Mouse (Mus musculus) ovary, adult 18-20 months (tissue): ENCODE data around the gene Gstp1.
"Not testable (repeated sequence)": the region's sequence is repeated elsewhere in the genome, so short reads cannot be mapped to it uniquely, and the experiment has no call there.

Experiments used
- DNase-seq: peaks from one replicate; pipeline ENCODE4 v3.0.0; 2022; ENCODE audit warnings: low spot score, mixed read lengths

Gstp1 gene

DNA sequence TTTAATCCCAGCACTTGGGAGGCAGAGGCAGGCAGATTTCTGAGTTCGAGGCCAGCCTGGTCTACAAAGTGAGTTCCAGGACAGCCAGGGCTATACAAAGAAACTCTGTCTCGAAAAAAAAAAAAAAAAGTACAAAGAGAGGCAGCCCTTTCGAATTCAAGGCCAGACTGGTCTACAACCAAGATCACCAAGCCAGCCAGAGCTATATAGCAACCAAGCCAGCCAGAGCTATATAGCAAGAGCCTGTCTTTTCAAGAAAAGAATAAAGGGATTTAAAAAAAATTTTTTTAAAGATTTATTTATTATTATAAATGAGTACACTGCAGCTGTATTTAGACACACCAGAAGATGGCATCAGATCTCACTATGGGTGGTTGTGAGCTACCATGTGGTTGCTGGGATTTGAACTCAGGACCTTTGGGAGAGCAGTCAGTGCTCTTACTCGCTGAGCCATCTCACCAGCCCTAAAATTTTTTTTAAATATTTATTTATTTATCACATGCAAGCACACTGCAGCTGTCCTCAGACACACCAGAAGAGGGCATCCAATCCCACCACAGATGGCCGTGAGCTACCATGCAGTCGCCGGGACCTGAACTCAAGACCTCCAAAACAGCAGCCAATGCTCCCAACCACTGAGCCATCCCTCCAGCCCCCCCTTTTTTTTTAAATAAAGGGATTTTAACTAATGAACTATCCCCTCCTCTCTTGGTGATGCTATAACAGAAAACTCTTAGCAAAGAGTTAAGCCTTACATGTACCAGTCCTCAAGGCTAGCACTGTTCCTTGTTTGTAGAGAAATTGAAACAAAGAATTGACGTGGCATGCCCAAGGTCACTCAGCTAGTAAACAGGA is 22.5 kb upstream of the Gstp1 start:
- DNase-seq = not testable (repeated sequence)

DNA sequence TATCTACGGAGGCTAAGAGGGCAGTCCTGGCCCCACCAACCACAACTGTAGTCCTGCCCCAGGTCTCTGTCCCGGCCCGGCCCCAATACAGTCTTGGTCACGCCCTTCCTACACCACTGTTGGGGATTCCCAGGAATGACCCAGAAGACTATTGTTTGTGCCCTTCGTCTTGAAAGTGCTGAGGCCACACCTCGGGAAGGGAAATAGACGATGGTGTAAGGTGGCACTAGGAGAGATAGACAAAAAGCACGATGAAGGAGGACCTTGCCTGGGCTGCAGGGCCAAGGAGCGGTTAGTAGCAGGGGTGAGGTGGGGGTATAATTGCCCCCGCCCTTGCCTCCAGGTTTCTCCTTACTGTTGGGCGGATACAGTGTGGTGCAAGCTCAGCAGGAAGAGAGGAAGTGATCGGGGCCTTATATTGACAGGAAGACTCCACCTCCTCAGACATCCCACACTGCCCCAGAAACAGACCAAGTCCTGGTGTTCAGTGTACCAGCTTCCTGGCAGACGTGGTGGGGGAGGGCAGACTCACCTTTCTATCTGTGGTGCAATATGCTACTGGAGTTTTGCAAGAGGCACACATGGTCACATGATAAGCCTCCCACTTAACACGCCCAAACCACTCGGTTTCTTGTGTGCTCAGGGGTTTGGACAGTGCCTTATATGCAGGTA is 21.4 kb upstream of the Gstp1 start, which contains the start of gene Gstp3:
TSS of gene Gstp3 (minus strand) at position 501 of the 672 bp plus-strand sequence.
- no peak for DNase-seq

DNA sequence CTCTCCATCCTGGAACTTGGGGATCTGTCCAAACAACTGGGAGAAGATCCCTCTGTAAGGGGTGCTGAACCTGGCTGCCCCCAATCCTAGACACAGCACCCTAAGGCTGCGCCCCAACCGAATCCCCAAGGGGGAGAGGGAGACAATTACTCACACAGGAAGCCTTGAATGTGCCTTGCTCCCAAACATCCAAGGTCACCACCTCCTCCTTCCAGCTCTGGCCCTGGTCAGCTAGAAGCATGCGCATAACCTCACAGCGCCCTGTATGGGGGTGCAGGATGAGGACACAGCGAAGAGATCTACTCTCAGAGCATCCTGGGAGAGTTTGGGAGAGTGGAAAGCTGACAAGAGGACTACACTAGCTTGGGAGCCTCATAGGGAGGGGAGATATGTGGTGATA is 20.8 kb upstream of the Gstp1 start:
- peak; percentile 60 for DNase-seq

DNA sequence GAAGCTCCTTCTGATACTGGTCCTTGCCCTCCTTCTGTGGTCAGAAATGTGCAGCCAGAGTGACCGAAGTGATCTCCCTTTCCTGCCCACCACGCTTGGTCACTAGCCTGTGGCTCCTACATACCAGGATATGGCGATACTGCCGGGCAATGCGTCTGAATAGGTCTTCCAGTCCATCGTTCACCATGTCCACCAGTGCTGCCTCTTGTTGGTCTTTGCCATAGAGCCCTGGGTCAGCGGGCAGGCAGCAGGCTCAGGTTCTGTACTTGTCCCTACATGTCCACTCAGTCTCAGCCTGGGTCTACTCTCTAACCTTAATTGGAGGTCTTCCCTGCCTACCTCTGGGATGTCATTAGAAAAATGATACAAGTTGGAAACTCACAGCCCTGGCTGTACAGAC is 20.2 kb upstream of the Gstp1 start:
- no peak for DNase-seq

DNA sequence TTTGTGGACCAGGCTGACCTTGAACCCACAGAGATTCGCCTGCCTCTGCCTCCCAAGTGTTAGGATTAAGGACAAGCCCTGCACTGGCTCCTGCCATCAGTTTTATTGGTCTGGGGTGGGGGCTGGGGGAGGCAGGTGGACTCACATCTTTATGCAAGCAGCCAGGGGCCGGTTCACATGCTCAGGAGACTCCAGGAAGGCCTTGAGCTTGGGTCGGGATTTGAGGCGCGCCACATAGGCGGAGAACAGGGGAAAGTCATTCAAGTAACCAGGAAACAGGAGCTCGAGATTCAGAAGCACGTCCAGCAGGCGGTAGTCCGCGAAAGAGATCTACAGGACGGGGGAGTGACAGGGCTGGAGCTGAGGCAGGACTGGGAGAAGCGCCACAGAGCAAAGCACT is 19.6 kb upstream of the Gstp1 start:
- no peak for DNase-seq

DNA sequence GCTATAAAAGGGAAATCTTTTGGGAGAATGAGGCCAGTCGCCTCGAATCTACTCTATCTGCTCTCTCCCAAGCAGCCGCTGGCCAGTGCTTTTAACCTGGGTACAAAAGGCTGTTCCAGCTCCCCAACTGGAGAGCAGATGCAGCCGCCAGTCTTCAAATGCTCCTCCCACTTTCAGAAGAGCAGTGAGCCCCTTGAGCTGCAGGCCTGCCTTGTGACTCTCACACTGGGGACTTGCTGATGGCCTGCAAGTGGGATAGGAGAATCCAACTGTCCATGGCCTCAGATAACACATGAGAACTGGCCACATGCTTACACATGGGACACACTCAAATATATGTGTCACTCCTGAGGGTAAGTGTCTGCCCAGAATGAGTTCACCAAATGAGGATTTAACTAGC is 18.9 kb upstream of the Gstp1 start:
- no peak for DNase-seq

DNA sequence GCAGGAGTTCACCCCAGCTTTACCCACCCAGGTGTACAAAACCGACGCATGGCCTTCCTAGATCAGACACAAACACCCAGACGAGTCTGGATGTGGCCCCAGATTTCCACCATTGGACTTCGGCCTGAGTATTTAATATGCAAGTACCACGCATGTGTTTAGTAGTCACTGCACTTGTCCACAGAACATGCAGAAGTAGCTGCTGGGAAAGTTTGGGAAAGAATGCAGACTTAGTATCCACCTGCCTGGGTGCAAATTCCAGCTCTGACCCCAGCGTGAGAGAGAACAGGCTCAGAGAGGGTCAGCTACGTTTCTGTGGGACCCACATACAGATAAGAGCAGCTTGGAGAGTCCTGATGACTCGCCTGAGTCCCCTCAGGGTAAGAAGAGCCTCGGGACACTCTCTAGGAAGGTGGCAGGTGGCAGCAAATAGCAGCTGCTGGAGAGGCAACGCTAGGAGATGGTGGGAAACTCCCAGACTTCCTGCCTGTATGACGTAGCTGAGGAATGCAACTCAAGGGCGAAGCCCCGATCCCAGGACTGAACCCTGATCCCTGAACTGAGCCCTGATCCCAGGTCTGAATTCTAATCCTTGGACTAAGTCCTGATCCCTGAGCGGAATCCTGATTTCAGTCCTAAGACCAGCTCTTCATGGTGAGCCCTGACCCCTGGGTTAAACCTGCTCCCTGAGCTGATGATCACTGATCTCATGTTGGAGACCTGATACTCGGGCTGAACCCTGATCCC is 18.3 kb upstream of the Gstp1 start:
- no peak for DNase-seq

DNA sequence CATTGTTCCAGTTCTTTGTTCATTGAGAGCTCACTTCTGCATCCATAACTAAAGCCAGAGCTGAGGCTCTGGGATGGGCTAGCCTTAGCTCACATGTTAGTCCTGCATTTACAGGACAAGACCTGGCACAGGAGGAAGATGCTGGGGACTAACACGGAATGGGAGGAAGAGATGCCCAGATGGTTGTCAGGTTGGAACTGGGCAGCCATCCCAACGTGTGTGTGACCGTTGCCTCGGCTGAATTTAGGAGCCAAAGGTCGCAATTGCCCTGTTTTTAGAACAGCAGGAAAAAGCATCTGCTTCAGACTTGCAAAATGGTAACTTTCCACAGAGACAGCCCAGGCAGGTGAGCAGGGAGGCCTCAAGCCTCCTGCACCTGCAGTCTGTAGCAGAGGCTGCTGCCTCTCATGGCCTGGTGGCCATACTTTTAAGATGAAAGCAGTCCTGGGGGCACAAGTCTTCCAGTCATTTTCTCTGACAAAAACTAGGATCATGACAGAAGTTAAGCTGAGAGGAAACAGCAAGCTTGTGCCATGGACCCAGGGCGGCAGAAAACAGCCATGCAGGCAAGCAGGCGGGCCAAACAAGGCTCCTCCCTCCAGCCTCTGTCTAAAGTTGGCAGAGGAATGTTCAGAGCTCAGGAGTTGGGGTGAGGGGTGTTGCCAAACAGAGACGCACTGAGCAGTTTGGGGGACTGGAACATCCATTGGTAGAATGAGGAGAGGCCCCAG is 17.6 kb upstream of the Gstp1 start:
- no peak for DNase-seq

DNA sequence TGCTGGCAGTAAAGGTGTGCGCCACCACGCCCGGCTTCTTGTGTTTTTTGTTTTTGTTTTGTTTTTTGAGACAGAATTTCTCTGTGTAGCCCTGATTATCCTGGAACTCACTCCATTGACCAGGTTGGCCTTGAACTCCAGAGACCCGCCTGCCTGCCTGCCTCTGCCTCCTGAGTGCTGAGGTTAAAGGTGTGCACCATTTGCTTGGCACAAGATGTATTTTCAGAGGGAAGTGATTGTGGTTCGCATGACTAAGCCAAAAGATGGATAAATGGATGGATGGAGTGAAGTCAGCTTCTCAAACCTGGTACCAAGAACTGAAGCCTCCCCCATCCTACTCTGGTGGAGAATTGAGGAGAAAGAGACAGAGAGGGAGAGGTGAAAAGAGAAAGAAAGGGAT is 16.8 kb upstream of the Gstp1 start:
- no peak for DNase-seq

DNA sequence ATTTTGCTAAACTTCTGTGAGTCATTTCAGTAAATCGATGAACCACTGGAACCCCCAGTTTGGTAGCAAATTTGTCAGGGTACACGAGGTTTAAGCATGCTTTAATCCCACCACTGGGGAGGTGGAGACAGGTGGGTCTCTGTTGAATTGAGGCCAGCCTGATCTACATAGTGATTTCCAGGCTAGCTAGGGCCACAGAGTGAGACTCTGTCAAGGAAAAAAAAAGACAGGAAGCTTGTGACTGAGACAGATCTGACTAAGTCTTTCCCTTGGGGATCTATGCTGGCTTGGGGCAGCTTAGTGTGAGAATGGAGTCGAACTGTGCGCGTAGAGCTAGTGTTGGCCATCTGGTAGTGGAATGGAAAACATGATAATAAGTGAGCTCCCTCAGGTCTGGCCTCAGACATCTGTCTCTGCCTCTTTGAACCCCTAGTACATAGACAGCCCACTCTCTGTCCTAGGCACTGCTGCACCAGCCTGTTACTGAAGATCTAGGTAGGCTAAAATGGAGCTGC is 14.8 kb upstream of the Gstp1 start:
- DNase-seq = no peak

DNA sequence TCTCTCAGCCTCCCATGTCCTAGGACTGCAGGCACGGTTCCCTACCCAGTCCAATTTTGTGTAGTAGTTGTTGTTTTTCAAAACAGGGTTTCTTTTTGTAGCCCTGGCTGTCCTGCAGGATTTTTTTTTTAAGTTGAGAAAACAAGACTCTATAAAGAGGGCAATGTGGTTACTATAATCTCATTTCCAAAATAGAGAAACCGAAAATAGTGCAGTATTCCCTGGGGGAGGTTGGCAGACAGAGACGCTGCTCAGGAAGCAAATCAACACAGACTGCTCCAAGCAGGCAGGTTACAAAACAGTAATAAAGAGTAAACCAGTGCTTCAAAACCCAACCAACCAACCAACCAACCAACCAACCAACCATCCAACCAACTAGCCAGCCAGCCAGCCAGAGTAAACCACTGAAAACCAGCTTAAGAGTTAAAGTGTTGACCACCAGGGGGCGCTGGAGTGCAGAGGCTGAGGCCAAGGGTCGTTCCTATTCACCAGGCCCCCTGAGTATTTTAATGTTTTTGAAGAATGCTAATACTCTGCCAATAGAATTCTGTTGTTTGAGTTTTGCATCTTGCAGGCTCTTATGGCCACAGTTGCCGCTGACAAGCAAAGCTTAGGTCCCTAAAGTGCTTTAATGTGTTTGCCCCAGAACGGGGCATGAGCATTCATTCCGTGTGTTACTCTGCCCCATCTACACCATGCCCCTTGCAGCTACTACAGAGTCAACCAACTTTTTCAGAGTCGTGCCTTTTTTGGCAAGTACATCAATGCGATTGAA is 14.1 kb upstream of the Gstp1 start:
- DNase-seq = no peak

DNA sequence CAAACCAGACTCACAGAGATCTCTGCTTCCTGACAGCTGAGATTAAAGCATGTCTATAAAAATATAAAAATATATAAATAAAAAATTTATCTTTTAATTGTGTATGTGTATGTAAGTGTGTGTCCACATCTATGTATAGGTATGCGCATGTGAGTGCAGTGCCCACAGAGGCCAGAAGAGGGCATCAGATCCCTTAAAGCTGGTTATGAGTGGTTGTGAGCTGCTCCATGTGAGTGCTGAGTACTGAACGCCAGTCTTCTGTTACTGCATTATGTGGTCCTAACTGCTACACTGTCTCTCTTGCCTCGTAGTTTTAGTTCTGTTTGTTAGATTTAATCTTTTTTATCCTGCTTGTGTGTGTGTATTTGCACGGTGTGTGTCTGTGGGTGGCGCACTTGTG is 13.2 kb upstream of the Gstp1 start:
- no peak for DNase-seq

DNA sequence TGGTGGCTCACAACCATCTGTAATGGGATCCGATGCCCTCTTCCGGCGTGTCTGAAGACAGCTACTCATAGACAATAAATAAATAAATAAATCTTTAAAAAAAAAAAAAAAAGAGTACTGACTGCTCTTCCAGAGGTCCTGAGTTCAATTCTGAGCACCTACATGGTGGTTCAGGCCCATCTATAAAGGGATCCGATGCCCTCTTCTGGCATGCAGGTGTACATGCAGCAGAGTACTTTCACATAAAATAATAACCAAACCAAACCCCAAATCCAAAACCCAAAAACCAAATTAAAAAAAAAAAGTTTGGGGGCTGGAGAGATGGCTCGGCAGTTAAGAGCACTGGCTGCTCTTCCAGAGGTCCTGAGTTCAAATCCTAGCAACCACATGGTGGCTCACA is 11.3 kb upstream of the Gstp1 start:
- DNase-seq = not testable (repeated sequence)

DNA sequence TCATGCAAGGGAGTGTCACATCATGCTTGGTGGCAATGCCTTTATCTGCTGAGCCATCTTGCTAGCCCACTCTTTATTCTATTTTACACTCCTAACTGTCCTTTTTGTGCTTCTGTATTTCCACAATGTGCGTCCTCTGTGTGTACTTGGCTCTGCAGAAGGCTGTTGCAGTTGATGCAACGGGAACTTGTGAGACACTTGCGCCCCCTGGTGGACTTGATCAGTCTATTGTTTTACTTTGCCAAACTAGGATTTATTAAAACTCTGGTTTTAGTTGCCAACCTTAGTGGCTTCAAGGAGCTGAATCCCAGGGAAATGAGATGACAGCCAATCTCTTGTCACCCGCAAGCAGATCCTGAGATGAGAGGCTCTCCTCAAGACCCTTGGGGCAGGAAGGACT is 10.1 kb upstream of the Gstp1 start:
- DNase-seq = peak; percentile 51

DNA sequence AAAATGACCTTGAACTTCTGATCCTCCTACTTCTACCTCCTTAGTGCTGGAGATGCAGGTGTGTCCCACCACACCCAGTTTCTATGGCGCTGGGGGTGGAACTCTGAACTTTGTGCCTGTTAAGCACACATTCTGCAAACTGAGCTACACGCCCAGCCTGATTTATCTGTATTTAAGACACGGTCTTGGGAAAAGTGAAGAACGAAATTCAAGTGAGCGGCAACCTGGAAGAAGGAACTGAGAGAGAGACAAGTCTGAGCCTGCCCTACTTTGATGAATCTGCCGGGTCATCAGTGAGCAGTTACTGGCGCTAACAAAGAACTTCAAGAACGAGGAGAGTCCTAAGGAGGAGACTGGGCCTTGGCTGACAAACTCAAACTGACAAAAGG is 9.1 kb upstream of the Gstp1 start:
- no peak for DNase-seq

DNA sequence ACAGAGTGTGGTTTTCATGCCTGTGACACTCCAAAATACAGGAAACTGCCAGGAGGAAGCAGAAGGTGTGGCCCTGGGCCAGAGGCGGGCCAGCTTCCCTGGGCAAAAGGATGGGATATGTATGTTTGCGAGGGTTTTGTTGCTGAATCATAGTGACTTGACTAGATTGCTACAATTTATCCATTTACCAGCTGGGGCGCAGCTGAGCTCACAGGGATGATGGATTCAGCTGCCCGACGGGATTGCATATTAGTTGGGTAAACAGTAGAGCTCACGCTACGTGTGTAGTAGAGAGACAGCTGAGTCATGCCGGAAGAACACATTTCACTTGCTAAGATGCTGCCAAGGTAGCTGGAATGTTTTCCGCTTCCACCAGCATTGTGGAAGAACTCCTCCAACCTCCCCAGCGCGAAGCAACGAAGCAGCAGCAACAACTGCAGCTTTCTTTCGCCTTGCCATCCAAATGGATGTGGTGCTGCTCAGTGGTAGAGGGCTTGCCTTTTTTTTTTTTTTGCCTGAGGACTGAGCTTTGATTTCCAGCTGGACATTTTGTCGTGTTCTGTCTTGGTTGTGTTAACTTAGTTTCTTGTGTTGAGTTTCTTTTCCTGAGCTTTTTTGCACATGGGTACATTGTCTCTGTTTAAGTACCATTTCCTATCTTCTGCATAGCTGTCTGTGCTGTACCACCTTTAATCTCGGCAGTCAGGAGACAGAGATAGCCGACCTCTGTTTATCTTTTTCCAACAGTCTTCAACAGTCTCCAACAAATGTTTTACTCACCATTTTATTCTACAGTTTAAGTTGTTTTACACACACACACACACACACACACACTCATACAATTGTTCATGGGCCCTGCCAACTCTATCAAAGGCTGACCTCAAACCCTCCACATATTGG is 8.4 kb upstream of the Gstp1 start, which contains the start of gene Gstp2:
TSS of gene Gstp2 (minus strand) at position 58 of the 900 bp plus-strand sequence.
- peak; percentile 69 for DNase-seq

DNA sequence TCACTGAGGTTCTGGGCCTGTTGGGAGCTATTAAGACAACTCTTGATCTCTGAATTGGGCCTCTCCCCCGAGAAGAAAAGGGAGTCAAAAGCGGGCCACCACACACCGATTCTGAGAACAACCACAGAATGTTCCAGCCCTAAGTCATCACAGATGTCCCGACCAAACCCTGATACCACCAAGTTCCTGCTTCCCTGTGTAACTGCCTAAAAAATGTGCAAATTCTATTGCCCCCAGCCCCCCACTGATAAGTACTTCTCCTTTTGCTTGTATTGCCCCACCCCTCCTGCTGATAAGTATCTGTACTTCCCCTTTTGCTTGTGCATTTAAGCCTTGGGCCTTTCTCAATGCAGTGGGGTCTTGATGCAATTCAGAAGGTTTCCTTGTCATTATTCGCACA is 6.3 kb upstream of the Gstp1 start:
- DNase-seq = not testable (repeated sequence)

DNA sequence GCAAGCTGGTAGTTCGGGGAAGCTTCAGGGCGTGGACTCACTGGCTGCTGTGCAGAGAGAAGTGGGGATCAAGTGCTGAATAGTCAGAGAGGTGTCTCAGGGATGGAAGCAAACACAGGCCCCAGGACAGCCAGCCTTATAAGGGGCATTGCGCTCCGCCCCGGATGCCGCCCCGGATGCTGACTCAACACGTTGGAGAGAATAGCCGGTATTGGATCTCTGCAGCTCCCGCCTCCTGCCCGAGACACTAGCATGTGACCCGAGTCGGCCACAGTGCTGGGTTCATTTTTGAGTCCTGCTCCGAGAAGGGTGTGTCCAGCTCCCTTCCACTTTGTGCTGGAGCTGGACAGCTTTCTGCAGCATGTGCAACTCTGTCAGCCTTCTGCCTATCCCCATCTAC is 4.3 kb upstream of the Gstp1 start:
- no peak for DNase-seq

DNA sequence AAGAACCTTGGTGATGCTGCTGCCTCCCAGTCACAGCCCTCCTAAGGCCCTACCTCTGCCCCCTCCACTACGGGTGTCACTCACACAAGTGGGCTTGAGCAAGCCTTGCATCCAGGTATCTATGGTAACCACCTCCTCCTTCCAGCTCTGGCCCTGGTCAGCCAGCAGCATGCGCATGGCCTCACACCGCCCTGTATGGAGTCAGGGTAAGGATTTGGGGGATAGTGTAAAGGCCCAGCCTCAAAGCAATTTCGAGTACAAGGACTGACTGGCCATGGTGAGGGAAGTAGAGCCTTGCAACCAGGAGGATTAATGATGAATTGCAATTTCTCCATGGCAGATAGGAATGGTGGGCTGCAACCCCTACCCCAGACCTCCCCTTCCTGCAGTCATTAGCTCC is 3.7 kb upstream of the Gstp1 start:
- DNase-seq = not testable (repeated sequence)

DNA sequence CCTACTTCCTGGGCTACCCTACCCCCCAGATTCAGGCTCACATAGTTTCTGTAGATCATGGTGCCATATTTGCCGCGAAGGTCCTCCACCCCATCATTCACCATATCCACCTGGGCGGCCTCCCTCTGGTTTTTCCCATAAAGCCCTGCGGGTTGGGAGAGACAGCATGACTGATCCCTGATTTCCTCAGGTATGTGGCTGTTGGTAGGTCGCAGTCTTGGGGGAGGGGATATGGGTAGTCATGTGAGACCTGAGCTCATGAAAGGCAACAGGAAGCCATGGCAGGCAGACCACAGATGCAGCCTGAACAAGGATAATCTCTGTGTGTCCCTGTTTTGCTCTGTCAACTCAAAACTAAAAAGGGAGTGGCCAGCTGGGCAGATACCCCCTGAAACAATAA is 3.2 kb upstream of the Gstp1 start:
- not testable (repeated sequence) for DNase-seq
